Mouse (Mus musculus): ENCODE measurements around the gene Grin1.
"Not testable (repeated sequence)": the region's sequence is repeated elsewhere in the genome, so short reads cannot be mapped to it uniquely, and the experiment has no call there.

The Grin1 gene

GRCm38 (mm10) chr2:25285551-25285950 is 33.4 kb downstream of the Grin1 start:
- no peak for DNase-seq

DNA sequence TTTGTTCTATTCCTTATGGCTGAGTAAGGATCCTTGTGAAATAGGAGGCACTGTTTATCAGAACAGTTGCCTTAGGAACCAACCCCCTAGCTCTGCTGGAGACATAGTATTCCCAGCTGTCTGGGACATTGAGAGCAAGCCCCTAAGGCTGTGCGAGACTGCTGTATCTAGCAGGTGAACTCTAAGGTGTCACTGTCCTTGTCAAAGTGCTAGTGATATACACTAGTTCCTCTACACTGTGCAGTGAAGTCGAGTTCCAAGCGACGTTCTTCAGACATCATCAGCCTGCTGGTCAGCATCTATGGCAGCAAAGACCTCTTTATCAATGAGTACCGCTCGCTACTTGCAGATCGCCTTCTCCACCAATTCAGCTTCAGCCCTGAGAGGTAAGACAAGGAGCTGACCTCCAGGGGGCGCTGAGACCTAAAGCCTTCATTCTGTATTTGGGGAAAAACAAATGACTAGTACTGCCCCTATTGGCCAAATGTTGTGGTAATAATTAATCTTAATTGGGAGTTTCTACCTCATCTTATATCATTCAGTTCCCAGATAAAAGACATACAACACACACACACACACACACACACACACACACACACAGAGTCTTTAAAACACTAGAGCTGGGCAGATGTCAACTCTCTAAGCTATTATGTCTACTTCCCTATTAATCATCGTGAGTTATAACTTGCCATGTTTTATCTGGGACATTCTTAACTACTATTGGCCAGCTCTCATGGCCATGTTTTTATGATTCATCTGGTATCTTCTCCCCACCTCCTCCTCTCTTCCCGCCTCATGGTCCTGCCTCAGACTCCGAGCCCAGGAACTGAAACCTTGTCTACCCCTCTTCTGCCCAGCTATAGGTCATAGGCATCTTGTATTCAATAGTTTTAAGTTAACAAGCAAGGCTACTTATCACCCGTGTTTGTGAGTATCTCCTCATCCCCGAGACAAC is 39.8 kb downstream of the Grin1 start:
- DNase-seq = peak; percentile 84

DNA sequence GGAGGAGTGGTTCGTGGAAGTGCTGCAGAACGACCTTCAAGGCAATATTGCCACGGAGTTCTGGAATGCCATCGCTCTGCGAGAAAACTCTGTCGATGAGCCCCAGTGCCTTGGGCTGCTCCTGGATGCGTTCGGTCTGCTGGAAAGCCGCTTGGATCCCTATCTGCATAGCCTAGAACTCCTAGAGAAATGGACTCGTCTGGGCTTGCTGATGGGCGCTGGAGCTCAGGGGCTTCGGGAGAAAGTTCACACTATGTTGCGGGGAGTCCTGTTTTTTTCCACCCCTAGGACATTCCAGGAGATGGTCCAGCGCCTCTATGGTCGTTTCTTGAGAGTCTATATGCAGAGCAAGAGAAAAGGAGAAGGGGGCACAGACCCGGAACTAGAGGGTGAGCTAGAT is 46.0 kb downstream of the Grin1 start:
- no peak for DNase-seq

- DNase-seq = no peak
Measured at GRCm38 (mm10) chr2:25272515-25272914, 46.5 kb downstream of the Grin1 start.

GRCm38 (mm10) chr2:25271827-25272511 is 47.0 kb downstream of the Grin1 start, which contains the start of the genes Ssna1 and Anapc2:
Ssna1 (minus strand) TSS chr2:25272438.
Anapc2 (plus strand) TSS chr2:25272478.
- DNase-seq = peak; percentile 99

DNA sequence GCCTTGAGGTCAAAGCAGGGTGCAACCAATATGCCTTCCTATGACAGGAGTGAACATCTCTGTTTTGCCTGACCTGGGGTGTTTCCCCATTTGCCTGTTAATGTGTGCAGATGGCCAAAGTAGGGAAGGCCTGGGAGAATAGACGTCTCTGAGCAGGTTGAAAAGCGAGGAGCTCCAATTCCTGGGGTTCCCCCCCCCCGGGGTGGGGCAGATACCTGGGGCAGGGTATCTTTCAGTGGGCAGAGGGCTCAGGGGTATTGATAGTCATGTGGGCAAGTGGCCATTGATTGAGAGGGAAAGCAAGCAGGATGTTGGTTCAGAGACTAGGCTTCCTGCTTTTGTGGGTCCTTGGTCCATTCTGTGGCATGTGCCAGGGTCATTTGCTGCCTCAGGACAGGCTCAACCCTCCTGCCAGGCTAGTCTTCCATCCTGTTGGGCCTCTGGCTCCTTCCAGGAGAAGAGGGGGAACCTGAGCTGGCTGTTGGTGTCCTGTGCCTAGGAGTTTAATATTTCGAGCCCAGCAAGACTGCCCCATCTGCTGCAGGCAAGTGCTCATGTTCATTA is 51.2 kb downstream of the Grin1 start:
- DNase-seq = no peak

DNA sequence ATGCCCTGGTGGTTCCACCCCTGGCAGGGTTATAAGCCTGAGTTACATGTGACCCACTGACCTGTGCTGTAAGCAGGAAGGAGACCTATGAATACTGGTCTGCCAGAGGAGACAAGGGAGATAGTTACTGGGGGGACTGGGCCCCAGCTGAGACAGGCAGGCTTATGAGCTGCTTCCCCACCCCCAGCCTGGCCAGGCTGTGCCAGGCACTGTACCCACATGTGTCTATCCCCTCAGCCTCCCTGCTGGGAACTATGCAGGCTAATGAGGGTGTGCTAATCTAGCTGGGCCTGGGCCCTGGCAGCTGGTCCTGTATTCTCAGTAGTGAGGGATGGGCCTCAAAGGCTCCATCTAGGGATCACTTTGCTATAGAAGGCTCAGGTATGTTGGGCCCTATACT is 51.7 kb downstream of the Grin1 start:
- DNase-seq = no peak

GRCm38 (mm10) chr2:25266720-25267119 is 52.3 kb downstream of the Grin1 start:
- DNase-seq = peak; percentile 77

- peak; percentile 56 for DNase-seq
Measured at GRCm38 (mm10) chr2:25265897-25266656, 52.9 kb downstream of the Grin1 start.

DNA sequence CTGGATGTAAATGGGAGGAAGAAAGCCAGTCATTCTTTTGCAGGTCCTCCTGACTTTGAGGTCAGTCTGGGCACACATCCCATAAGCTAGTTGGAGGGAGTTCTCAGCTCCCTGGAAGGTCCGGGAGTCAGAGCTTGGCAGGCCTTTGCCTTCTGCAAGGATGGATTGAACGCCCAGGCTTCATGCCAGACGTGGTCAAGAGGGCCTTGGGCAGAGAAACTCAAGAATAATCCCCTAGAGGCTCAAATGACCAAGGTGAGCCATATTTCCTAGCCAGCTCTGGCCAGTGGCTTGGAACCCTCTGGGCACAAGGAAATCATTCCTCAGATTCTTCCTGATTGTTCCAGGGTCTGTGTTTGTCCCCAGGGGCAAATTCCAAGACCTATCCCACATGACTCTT is 54.1 kb downstream of the Grin1 start:
- peak; percentile 81 for DNase-seq

GRCm38 (mm10) chr2:25264286-25264660 is 54.7 kb downstream of the Grin1 start:
- DNase-seq = no peak

- no peak for DNase-seq
Measured at GRCm38 (mm10) chr2:25263623-25264285, 55.2 kb downstream of the Grin1 start.

DNA sequence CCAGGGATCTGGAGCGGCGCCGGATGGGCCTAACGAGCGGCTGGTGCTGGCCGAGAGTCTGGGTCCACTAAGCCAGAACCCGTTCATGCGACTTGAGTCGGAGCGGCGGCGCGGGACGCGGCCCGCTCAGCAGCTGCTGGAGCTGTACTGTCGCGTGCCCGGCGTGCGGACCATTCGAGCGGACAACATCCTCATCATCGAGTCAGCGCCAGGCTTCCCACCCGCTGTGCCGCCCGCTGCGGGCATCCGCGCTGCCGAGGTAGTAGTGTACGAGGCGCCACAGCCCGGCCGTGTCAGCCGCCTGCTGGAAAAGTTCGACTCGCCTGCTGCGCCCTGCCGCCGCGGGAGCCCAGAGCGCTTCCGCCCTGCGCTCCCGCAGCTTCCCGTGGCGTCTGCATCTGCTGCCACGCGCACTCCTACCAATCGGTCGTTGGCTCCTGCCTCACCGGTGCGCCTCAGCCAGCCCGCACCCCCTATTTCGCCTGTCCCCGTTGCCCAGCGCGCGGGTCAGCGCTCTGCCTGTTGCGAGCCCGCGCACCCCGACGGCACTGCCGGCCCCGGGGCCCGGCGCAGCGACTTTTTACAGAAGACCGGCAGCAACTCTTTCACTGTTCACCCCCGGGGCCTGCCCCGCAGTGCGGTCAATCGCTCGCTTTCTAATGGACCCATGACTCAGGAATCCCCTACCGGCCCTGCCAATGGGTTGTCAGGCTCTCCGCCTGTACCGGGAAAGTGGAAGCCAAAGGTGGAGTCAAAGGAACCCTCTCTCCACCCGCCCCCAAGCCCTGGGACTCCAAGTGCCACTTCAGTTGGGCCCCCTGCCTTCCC is 56.0 kb downstream of the Grin1 start:
- no peak for DNase-seq

DNA sequence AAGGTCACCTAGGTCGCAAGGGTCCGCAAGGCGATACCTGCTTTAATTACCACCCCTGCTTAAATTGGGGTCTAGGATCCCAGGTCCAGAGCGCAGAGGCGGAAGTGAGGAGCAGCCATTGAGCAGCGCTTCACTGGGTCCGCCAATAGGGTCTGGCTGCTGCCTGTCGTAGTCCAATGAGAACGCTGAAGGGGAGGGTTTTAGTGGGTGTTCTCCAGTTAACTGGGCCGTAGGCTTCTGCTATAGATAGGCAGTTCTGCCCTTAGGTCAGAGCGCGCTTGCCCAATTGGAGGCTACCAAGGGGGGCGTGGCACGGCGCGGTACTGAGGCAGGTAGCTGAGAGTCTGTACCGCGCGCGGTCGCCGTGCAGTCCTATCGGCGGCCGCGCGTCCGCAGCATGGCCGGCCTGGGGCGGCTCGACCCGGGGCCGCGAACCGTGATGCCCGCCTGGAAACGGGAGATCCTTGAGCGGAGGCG is 56.7 kb downstream of the Grin1 start, which contains the start of gene Tprn:
Tprn (plus strand) TSS at position 328 of the 477 bp plus-strand sequence.
- peak; percentile 98 for DNase-seq

GRCm38 (mm10) chr2:25261870-25262269 is 57.1 kb downstream of the Grin1 start:
- DNase-seq = no peak

- DNase-seq = no peak
Measured at GRCm38 (mm10) chr2:25258887-25259286, 60.1 kb downstream of the Grin1 start.

- not testable (repeated sequence) for DNase-seq
Measured at GRCm38 (mm10) chr2:25257250-25257649, 61.7 kb downstream of the Grin1 start.

- DNase-seq = peak; percentile 70
Measured at GRCm38 (mm10) chr2:25256443-25257109, 62.4 kb downstream of the Grin1 start.

DNA sequence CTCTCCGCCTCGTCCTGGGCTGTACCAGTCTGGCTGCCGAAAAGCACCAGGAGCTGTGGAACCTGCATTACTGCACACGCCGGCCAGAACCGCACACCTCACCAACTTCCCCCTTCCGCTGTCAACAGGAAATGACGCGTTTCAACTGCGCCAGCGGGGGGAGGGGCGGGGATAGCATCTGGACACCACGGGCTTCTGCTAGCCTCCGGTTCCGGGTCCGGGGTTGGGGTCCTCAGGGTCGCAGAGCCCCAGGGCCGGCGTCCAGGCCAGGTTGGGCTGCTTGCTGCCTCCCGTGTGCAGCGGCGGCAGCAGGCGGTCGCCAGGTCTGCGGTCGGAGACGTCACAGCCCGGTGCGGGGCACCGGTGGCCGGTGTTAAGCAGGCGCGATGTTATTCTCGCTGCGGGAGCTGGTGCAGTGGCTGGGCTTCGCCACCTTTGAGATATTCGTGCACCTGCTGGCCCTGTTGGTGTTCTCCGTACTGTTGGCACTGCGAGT is 63.7 kb downstream of the Grin1 start, which contains the start of gene Tmem203:
Tmem203 (plus strand) TSS at position 156 of the 496 bp plus-strand sequence.
- DNase-seq = peak; percentile 90

DNA sequence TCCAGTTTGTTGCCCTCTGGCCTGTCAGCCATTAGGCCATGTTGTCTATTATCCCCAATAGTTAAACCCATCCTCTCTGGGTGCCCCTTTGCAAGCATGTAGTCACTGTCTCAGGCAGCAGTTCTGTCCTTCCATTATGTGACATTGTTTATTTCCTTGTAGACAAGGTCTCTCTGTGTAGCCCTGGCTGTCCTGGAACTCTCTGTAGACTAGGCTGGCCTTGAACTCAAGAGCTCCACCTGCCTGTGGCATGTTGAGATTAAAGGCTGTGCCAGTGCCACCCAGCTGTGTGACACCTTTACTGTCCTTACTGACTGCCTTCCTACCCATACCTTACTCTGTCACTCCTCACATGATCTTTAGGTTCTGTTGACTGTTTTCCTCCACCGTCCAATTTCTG is 66.7 kb downstream of the Grin1 start:
- DNase-seq = no peak

Data from kidney, postnatal 14 days (tissue).